Mouse (Mus musculus): ENCODE measurements around the gene Peg3.

GRCm38 (mm10) chr7:6759698-6760097, 29.5 kb upstream of the Peg3 start:
- TF ChIP-seq CTCF (IDR thresholded peaks at IDR 0.05; ENCODE audit: borderline replicate concordance, insufficient read depth, low read length) = no peak
- TF ChIP-seq POLR2A (IDR thresholded peaks at IDR 0.05; ENCODE audit: low read depth, low read length) = no peak
